Mouse (Mus musculus): ENCODE measurements around the gene Gls2.

Gls2 gene

DNA sequence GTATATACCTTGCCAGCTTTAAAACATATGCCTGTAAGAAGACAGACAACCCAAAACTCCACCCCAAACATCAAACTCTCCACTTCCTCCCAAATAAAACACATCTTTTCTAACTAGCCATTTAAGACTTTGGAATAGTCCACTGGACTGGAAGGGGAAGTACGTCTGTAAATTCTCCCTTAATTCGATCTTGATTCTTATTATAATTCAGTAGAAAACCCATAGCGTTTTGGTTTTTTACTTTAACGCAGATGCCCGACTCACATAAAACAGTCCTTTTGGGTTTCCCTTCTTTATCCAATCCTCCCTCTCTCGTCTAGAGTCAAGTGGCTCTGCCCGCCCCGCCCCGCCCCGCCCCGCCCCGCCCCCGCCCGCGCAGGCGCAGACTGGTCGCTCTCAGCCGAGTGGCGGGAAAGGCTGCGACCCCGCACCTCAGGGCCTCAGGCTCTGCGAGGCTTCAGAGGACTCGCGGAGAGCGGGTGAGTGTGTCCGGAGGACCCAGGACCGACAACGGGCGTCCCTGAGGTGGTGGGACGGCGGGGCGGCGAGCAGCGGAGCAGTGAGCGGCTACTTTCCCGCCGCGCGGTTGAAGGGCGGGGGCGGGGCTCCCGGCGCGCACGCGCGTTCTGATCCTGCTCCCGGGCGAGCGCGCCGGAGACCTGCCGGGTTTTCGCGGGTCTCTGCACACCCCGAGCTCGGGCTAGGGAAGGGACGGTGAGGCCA is 37.6 kb downstream of the Gls2 start, which contains the start of gene Timeless:
TSS of gene Timeless (plus strand) at position 369 of the 723 bp plus-strand sequence.
- DNase-seq (ENCODE audit: low read depth, low spot score) = peak; percentile 79

DNA sequence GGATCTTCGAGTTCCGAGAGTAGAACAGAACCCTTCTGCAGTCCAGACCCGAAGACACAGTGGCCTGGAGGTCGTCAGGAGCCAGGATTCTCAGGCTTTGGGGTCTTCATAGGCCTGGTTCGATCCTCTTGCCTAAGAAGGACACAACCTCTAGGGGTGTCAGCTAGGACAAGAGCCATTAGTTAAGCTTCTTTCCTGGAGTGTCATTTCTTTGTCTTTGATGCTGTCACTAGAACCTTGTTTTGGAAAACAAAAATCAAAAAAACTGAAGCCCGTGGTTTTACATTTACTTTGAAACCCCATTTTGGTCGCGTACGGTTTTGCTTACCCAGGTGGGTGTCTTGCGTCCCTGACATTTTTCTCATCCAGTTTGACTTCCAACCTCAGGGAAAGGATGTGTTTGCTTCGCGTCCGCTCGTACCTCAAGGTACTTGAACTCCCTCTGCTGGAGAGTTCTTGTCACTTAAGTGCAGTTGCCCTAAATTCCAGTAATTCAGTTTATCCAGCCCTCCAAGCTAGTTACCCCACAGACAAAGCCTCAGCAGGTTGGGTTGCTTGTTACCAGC is 38.2 kb downstream of the Gls2 start:
- peak; percentile 76 for DNase-seq (ENCODE audit: low read depth, low spot score)

DNA sequence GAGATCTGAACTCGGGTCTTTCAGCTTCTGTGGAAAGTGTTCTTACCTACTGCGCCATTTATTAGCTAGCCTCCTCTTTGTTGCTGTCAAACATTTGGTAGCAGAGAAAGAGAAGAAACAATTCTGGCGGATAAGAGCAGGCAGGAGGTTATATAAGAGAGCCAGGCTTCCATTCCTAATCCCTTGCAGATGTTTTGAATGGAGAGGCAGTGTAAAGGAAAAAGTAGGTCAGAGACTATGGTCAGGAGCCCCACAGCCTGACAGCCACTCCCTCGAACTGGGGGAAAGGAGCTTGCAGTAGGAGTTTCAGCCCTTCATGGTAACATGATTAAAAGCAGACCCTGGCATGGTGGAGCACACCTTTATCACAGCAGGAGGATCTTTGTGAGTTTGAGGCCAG is 42.1 kb downstream of the Gls2 start:
- DNase-seq (ENCODE audit: low read depth, low spot score) = no peak

DNA sequence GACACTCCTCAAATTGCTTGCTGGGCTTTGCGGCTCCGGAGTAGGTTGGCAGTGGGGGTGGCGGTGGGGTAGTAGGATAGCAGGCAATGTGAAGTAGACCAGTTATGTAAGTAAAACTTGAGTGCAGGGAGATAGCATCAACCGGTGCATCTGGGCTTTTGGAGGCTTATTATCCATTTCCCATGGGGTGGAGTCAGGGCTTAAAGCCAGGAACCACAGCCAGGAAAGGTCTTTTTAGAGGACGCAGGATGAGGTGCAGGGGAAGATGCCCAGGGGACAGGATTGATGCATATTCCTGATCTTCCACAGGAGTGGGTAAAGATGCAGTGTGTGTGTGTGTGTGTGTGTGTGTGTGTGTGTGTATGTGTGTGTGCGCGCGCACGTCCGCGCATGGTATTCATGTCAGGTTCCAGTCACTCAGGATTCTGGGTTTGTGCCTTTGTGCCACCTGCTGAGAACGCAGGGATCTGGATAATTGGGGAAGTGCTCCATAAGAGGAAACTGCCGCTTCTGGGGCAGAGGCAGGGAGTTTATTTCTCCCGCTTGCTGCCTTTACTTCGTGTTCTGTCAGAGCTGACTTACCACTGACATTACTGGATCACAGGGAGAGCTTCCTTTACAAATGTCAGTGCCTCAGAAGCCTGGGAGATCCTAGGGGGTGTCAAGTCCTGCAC is 43.7 kb downstream of the Gls2 start:
- DNase-seq (ENCODE audit: low read depth, low spot score) = no peak

DNA sequence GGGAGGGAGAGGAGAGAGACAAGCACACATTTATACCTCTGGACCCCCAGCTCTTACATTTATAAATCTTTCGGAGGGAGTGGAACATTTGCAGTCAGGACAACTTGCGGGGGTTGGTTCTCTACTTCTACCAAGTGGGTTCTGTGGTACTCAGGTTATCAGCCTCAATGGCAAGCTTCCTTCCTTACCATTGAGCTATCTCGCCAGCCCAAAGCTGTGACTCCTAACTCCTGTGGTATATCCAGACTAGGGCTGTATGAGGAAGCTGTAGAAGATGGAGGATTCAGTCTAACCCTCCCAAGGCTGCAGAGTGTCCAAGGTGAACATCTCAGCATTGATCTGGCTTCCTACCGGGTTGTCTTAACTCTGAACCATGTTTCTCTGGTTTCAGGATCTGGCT is 44.9 kb downstream of the Gls2 start:
- no peak for DNase-seq (ENCODE audit: low read depth, low spot score)

DNA sequence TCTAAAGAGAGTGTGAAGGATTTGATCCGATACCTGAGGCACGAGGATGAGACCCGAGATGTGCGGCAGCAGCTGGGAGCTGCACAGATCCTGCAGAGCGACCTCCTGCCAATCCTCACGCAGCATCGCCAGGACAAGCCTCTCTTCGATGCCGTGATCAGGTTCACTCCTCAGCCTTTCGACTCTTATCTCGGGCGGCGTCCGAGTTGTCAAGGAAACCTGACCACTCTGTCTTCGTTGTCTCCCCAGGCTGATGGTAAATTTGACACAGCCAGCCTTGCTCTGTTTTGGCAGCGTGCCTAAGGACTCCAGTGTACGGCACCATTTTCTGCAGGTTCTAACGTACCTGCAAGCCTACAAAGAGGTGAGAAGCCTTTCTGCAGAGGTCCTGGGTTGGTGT is 45.9 kb downstream of the Gls2 start:
- DNase-seq (ENCODE audit: low read depth, low spot score) = no peak

DNA sequence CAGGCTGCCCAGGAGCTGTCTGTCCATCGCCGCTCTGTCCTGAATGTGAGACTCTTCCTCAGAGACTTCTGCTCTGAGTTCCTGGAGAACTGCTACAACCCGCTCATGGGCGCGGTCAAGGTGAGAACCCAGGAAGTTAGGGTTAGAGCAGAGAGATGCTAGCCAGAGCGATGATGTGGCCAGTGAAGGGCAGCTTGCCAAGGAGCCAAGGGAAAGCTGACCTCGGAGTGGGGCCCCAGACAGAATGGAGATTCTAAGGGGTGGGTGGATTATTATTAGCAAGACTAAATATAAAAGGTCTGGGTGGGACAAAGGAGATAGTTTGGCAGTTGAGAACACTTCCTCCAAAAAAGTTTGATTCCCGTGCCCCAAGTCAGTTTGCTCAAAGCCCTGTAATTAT is 49.0 kb downstream of the Gls2 start:
- no peak for DNase-seq (ENCODE audit: low read depth, low spot score)

DNA sequence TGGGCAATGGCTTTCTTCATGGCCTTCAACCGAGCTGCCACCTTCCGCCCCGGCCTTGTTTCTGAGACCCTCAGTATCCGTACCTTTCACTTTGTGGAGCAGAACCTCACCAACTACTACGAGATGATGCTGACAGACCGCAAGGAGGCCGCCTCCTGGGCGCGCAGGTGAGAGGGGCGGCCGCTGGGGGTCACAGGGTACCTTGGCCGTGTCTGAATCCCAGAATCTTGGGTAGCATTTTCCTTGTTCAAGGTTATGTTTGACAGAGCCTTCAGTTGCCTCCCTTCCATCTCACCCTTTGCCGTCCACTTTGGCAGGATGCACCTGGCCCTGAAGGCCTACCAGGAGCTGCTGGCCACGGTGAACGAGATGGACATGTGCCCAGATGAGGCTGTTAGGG is 49.9 kb downstream of the Gls2 start:
- DNase-seq (ENCODE audit: low read depth, low spot score) = no peak

DNA sequence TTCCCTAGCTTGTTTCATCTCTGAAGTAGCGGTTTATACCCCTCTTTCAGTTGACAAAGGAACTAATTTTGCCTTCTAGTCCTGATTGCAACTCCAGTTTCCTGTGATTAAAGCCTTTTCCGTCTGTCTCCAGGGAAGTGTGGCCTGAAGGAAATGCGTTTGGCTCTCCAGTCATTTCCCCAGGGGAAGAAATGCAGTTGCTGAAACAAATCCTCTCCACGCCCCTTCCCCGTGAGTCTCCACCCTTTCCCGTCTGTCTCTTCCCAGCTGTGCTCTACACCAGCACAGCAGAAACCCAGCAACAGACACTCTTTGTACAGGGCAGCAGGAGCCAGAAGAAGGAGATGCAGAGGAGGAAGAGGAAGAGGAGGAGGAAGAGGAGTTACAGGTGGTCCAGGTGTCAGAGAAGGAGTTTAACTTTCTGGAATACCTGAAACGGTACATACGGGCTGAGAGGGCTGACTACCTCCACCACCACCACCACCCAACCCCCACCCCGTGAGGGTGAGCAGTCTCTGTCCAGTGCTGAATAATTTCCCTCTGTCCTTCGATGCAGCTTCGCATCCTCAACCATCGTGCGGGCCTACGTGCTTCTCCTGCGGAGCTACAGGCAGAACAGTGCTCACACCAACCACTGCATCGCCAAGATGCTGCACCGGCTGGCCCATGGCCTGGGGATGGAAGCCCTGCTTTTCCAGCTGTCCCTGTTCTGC is 52.9 kb downstream of the Gls2 start:
- no peak for DNase-seq (ENCODE audit: low read depth, low spot score)

DNA sequence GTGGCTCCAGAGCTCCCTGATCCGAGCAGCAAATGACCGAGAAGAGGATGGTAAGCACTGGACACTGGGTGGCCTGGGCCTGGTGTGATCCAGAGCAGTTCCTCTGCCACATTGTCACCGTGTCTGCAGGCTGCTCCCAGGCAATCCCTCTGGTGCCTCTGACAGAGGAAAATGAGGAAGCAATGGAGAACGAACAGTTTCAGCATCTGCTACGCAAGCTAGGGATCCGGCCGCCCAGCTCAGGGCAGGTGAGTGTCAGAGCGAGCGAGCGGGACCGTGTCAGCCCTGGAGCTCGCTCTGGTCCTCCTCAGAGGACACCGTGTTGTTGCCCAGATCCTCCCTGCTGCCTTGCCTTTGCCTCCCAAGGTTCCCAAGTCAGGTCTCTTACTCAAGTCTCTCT is 56.3 kb downstream of the Gls2 start:
- no peak for DNase-seq (ENCODE audit: low read depth, low spot score)

DNA sequence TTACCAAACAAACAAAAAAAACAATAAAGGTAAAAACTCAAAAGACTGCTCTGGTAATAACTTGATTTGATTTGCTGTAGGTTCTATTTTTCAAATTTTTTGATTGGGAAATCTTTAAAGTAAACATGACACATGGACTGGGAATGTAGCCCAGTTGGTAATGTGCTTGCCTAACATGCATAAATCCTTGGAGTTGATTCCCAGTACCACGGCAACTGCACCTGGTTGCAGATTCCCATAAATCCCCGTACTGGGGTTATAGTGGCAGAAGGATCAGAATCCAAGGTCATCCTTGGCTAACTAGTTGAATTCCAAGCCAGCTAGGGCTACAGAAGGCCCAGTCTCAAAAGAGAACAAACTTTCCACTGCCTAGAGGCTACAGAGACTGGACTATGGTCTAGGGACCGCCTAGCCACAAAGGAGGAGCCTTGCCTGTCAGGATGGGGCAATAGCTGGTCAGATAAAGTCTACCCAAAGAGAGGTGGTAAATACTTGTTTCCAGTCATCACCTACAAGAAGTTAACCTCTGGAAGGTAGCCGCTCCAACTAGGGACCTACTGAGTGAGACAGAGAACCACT is 59.5 kb downstream of the Gls2 start, which contains the start of gene Apon:
TSS of gene Apon (plus strand) at position 420 of the 579 bp plus-strand sequence.
- no peak for DNase-seq (ENCODE audit: low read depth, low spot score)

DNA sequence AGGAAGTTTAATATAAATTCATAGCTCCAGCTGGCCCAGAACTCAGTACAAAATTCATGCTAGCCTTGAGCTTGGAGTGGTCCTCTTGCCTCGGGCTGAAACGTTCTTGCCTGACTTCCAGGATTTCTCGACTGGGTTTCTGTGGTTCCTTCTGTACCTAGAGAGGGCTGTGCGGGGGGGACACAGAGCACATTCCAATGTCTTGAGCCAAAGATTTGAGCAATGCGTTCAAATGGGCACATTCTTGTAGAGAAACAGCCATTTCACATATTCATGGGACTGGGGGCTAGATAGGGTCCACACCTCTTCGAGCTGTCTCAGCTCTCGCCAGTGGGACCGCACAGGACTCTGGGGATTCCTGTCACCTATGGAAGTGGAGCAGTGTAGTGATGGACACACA is 61.7 kb downstream of the Gls2 start:
- DNase-seq (ENCODE audit: low read depth, low spot score) = no peak

DNA sequence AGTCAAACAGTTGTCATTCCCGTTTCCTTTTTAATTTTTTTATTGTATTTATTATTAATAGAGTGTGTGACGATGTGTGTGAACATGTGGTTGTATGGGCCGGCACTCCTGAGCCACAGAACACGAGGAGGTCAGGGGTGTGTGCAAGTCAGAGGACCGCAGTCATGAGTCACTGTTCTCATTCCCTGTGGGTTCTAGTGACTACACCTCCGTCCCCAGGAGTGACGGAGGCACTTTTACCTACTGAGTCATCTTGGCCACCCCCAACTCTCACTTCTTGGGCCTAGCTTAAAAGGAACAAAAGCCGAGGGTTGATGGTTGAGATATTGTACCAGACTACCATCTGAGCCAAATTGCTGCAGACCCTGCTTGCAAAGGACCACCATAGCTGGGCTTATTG is 62.1 kb downstream of the Gls2 start:
- DNase-seq (ENCODE audit: low read depth, low spot score) = no peak

DNA sequence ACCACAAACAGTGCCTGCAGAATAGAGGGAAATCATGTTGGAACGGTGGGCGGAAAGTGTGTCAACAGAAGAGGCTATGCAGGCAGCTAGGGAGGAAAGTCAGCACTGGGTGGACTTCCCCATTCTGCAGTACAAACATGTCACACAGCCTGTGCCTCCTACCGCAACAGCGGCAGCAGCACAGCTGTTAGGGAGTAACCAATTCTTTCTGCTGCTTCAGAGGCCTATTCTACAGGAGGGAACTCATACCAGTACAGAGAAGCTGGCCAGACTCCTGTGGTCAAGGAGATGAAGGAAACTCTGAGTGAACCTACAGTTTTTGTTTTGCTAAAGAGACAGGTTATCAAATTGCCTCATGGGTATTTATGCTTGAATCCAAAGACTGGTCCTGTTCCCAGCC is 64.7 kb downstream of the Gls2 start:
- no peak for DNase-seq (ENCODE audit: low read depth, low spot score)
